Mouse (Mus musculus) adrenal gland, postnatal 10 days (tissue): ENCODE data around the gene 4930539E08Rik. TPM values are rescaled to one million over a fixed set of nuclear protein-coding genes. Genes with fewer than 3 reads are reported as not detected.

Experiments used
- DNase-seq: peaks from one replicate; pipeline ENCODE4 v3.0.0; 2021; ENCODE audit warnings: mixed read lengths
- total RNA-seq, 2 experiments: library from RNA; stranded (reverse); gene quantifications; 2 replicates each; pipeline ENCODE4 v1.2.3; 2021

Gene 4930539E08Rik
- total RNA-seq, 2 experiments from 2014 or later, result 0.09 to 0.12 TPM

- DNase-seq, result no peak
Observed at GRCm38 (mm10) chr17:28858205-28858604, 56.9 kb downstream of the 4930539E08Rik start, which contains the start of gene Pnpla1. Pnpla1 (plus strand) TSS chr17:28858411.

- DNase-seq, result peak; percentile 67
Observed at GRCm38 (mm10) chr17:28856030-28856429, 59.1 kb downstream of the 4930539E08Rik start.

GRCm38 (mm10) chr17:28855166-28855885, 59.8 kb downstream of the 4930539E08Rik start:
- peak; percentile 85 for DNase-seq

- DNase-seq, result no peak
Observed at GRCm38 (mm10) chr17:28854377-28854776, 60.7 kb downstream of the 4930539E08Rik start.

- peak; percentile 70 for DNase-seq
Observed at GRCm38 (mm10) chr17:28850511-28850910, 64.6 kb downstream of the 4930539E08Rik start.

GRCm38 (mm10) chr17:28846974-28847617, 68.0 kb downstream of the 4930539E08Rik start:
- DNase-seq, result no peak

Other genes starting within 250 kb of the 4930539E08Rik start
- gene Slc26a8, start 225.1 kb downstream of the 4930539E08Rik start, total RNA-seq, result 1 to 10 TPM; 1.4 to 4.7 TPM
- 10 to 100 TPM; 63.6 to 74.4 TPM for gene Mapk14, start 224.0 kb downstream of the 4930539E08Rik start, total RNA-seq
- 1 to 10 TPM in 1 of 2 experiments, under 1 TPM in 1; 0.78 to 1.7 TPM for gene AC170998.1, start 189.2 kb downstream of the 4930539E08Rik start, total RNA-seq
- 10 to 100 TPM; 34.6 to 35.5 TPM for gene Mapk13, start 146.0 kb downstream of the 4930539E08Rik start, total RNA-seq
- 10 to 100 TPM; 56.2 to 62.8 TPM for gene Brpf3, start 114.2 kb downstream of the 4930539E08Rik start, total RNA-seq
- gene Pnpla1, start 56.9 kb downstream of the 4930539E08Rik start, total RNA-seq, result not detected
- under 1 TPM; 0.90 to 0.91 TPM for gene Pxt1, start 28.5 kb upstream of the 4930539E08Rik start, total RNA-seq
- 10 to 100 TPM; 76.1 to 76.7 TPM for gene Kctd20, start 36.6 kb upstream of the 4930539E08Rik start, total RNA-seq
- gene Stk38, start 92.7 kb upstream of the 4930539E08Rik start, total RNA-seq, result 10 to 100 TPM; 55.0 to 76.8 TPM
- 100 to 1,000 TPM; 144 to 193 TPM for gene Srsf3, start 117.3 kb upstream of the 4930539E08Rik start, total RNA-seq
- 100 to 1,000 TPM in 1 of 2 experiments, 10 to 100 TPM in 1; 46.6 to 201 TPM for gene Cdkn1a, start 175.7 kb upstream of the 4930539E08Rik start, total RNA-seq
- 1 to 10 TPM in 1 of 2 experiments, under 1 TPM in 1; 0.66 to 1.4 TPM for gene Rab44, start 198.8 kb upstream of the 4930539E08Rik start, total RNA-seq